Mouse (Mus musculus): ENCODE results near the gene Slc25a40.

The Slc25a40 gene

GRCm38 (mm10) chr5:8489471-8490110 is 66.9 kb downstream of the Slc25a40 start:
- no peak for DNase-seq (ENCODE audit: low read depth, low spot score)

GRCm38 (mm10) chr5:8491778-8492177 is 69.1 kb downstream of the Slc25a40 start:
- no peak for DNase-seq (ENCODE audit: low read depth, low spot score)

All from WW6 (cell line).